Mouse (Mus musculus) limb, embryonic 14.5 days (tissue): ENCODE results near the gene Sun2. TPM values are rescaled to one million over a fixed set of nuclear protein-coding genes. Genes with fewer than 3 reads are reported as not detected.

Experiments used
- ATAC-seq: fragments of 200-750 bp; cut with Nextera tagmentation; 2 replicates; pipeline ENCODE4 v1.8.0; 2017; ENCODE audit warnings: low read depth, moderate number of reproducible peaks, moderate TSS enrichment; ENCODE audit not compliant: low FRiP score
- DNase-seq: peaks from one replicate; pipeline ENCODE4 v3.0.0-alpha.2; 2015; ENCODE audit warnings: low spot score
- H3K27ac ChIP-seq: fragments of 300-500 bp; sonication (generic); replicated peaks from 2 replicates; pipeline ENCODE4 v1.5.1; 2014; ENCODE audit warnings: low read depth, mild to moderate bottlenecking, low read length, moderate library complexity, mixed read lengths
- H3K27me3 ChIP-seq: fragments of 300-500 bp; sonication (generic); 2 replicates; pipeline ENCODE4 v1.6.1; 2014; ENCODE audit warnings: low read length, mixed read lengths; ENCODE audit not compliant: control insufficient read depth, insufficient read depth
- H3K36me3 ChIP-seq: fragments of 300-500 bp; sonication (generic); 2 replicates; pipeline ENCODE4 v1.6.1; 2014; ENCODE audit warnings: mild to moderate bottlenecking, low read length, moderate library complexity, mixed read lengths; ENCODE audit not compliant: control insufficient read depth, insufficient read depth
- H3K4me1 ChIP-seq: fragments of 300-500 bp; sonication (generic); 2 replicates; pipeline ENCODE4 v1.6.1; 2014; ENCODE audit warnings: antibody characterized with exemption, low read length, mixed read lengths; ENCODE audit not compliant: control insufficient read depth, insufficient read depth
- H3K4me2 ChIP-seq: fragments of 300-500 bp; sonication (generic); replicated peaks from 2 replicates; pipeline ENCODE4 v1.6.1; 2014; ENCODE audit warnings: low read depth, mild to moderate bottlenecking, low read length, moderate library complexity; ENCODE audit not compliant: severe bottlenecking
- H3K4me3 ChIP-seq: fragments of 300-500 bp; sonication (generic); replicated peaks from 2 replicates; pipeline ENCODE4 v1.5.1; 2014; ENCODE audit warnings: low read length
- H3K9ac ChIP-seq: fragments of 300-500 bp; sonication (generic); 2 replicates; pipeline ENCODE4 v1.6.1; 2014; ENCODE audit warnings: mild to moderate bottlenecking, low read depth, low read length, moderate library complexity; ENCODE audit not compliant: severe bottlenecking
- H3K9me3 ChIP-seq: fragments of 300-500 bp; sonication (generic); 2 replicates; pipeline ENCODE4 v1.6.1; 2016; ENCODE audit warnings: low read length; ENCODE audit not compliant: control insufficient read depth
- POLR2A ChIP-seq: fragments of 200-500 bp; IDR thresholded peaks from 2 replicates; pipeline ENCODE4 v1.8.0; 2012; ENCODE audit warnings: inconsistent platforms, mild to moderate bottlenecking, moderate library complexity, borderline replicate concordance; ENCODE audit not compliant: insufficient read depth, insufficient read length; ENCODE audit errors: extremely low read depth
- WGBS: fragments of 180-500 bp; shearing (Covaris S2); extraction: QIAGEN DNeasy Blood & Tissue Kit; methylation state at CpG from one replicate; pipeline ENCODE4 v1.1.7; 2014; 5-methylcytosine and 5-hydroxymethylcytosine counted together
- polyA plus RNA-seq, 2 experiments: library from polyadenylated mRNA; depleted of rRNA in 1 of 2; stranded (reverse) in 1 of 2; unstranded in 1 of 2; fragments of >200 nt; fragmentation: Nextera tagmentation in 1 of 2; extraction: Ambion mirVana in 1 of 2; gene quantifications; 2 replicates each; pipeline versions ENCODE4 v1.2.1 to v1.2.3; 2012 to 2014

Sun2 gene
- polyA plus RNA-seq, 2 experiments, result 6.9 to 37.9 TPM

- DNase-seq (no peak), ATAC-seq (no peak)
- Histone ChIP-seq H3K4me1 (no peaks in the 10 kb centered on the region), H3K27ac (no peak overlapping the region), H3K9ac (no peak overlapping the region), H3K27me3 (no peaks in the 10 kb centered on the region), H3K9me3 (no peaks in the 10 kb centered on the region), H3K4me2 (no peak overlapping the region), H3K36me3 (peaks cover 86% of the 10 kb centered on the region), H3K4me3 (no peak overlapping the region)
- TF ChIP-seq POLR2A, result no peak
- 98% methylated on average over 6 of the region's 6 CpGs for WGBS
These were observed 14.5 kb downstream of the Sun2 start for GRCm38 (mm10) chr15:79727840-79728239.

GRCm38 (mm10) chr15:79725190-79725789 is 17.0 kb downstream of the Sun2 start:
- TF ChIP-seq POLR2A, result no peak
- Histone ChIP-seq H3K4me2 (no peak overlapping the region), H3K9ac (no peak overlapping the region), H3K27me3 (no peaks in the 10 kb centered on the region), H3K4me1 (no peaks in the 10 kb centered on the region), H3K9me3 (no peaks in the 10 kb centered on the region), H3K36me3 (peaks cover 82% of the 10 kb centered on the region), H3K27ac (no peak overlapping the region), H3K4me3 (no peak overlapping the region)
- ATAC-seq (no peak), DNase-seq (no peak)
- 92% methylated on average over 11 of the region's 11 CpGs for WGBS

- H3K27ac ChIP-seq, result no peak overlapping the region
- no peak overlapping the region for H3K4me2 ChIP-seq
- H3K4me1 ChIP-seq, result no peaks in the 10 kb centered on the region
- DNase-seq (no peak), ATAC-seq (no peak)
- peaks cover 83% of the 10 kb centered on the region for H3K36me3 ChIP-seq
- no peak overlapping the region for H3K4me3 ChIP-seq
- no peaks in the 10 kb centered on the region for H3K9me3 ChIP-seq
- H3K27me3 ChIP-seq, result no peaks in the 10 kb centered on the region
- 29% methylated on average over 1 of the region's 1 CpGs for WGBS
- H3K9ac ChIP-seq, result no peak overlapping the region
- no peak for TF ChIP-seq POLR2A
These were observed 18.9 kb downstream of the Sun2 start for GRCm38 (mm10) chr15:79723439-79723838.

- H3K27me3 ChIP-seq, result no peaks in the 10 kb centered on the region
- no peaks in the 10 kb centered on the region for H3K9me3 ChIP-seq
- H3K4me2 ChIP-seq, result no peak overlapping the region
- ATAC-seq (no peak), DNase-seq (no peak)
- no peak overlapping the region for H3K27ac ChIP-seq
- no peak for TF ChIP-seq POLR2A
- WGBS, result 81% methylated on average over 4 of the region's 4 CpGs
- H3K4me3 ChIP-seq, result no peak overlapping the region
- peaks cover 83% of the 10 kb centered on the region for H3K36me3 ChIP-seq
- H3K4me1 ChIP-seq, result no peaks in the 10 kb centered on the region
- no peak overlapping the region for H3K9ac ChIP-seq
These were observed 21.5 kb downstream of the Sun2 start for GRCm38 (mm10) chr15:79720796-79721195.

GRCm38 (mm10) chr15:79720267-79720666 is 22.1 kb downstream of the Sun2 start:
- no peak for TF ChIP-seq POLR2A
- Histone ChIP-seq H3K36me3 (peaks cover 83% of the 10 kb centered on the region), H3K4me1 (no peaks in the 10 kb centered on the region), H3K9ac (no peak overlapping the region), H3K4me3 (no peak overlapping the region), H3K27ac (no peak overlapping the region), H3K4me2 (no peak overlapping the region), H3K27me3 (no peaks in the 10 kb centered on the region), H3K9me3 (no peaks in the 10 kb centered on the region)
- DNase-seq (no peak), ATAC-seq (no peak)
- WGBS, result 86% methylated on average over 8 of the region's 8 CpGs
